Mouse (Mus musculus): ENCODE measurements around the gene Bcdin3d. TPM values are rescaled to one million over a fixed set of nuclear protein-coding genes. Genes with fewer than 3 reads are reported as not detected.

Bcdin3d gene
- polyA plus RNA-seq, 1 experiment from 2014 or later: 17.7 TPM

DNA sequence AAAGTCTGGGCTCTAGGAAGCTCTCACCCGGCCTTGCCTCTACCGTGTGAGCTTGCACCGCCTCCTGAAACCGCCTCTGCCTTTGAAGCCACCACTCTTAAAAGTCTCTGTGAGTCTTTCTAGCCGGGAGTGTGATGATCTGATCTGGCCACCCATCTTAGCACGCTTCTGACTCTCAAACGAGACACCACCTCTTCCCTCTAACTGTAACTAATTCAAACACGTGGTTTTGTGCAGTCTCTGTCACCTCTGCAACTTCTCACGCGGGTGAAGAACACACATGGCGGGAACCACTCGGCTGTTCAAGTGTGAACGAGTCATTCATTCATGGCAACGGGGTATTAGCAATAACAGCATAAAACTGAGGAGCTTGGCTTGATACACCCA lies 2.9 kb downstream of the Bcdin3d start:
- Histone ChIP-seq H3K4me2 (no peak overlapping the region), H3K27me3 (no peaks in the 10 kb centered on the region), H3K27ac (replicated peaks) (no peak overlapping the region), H3K4me1 (replicated peaks) (peaks cover 31% of the 10 kb centered on the region), H3K36me3 (peaks cover 7% of the 10 kb centered on the region; the same call in 1 of the 2 replicates), H3K9ac (no peak overlapping the region), H3K9me3 (no peaks in the 10 kb centered on the region), H3K4me3 (no peak overlapping the region)
- no peak for ATAC-seq (ENCODE audit: low FRiP score, low read depth)
- WGBS: 79% methylated on average over 14 of the region's 14 CpGs

DNA sequence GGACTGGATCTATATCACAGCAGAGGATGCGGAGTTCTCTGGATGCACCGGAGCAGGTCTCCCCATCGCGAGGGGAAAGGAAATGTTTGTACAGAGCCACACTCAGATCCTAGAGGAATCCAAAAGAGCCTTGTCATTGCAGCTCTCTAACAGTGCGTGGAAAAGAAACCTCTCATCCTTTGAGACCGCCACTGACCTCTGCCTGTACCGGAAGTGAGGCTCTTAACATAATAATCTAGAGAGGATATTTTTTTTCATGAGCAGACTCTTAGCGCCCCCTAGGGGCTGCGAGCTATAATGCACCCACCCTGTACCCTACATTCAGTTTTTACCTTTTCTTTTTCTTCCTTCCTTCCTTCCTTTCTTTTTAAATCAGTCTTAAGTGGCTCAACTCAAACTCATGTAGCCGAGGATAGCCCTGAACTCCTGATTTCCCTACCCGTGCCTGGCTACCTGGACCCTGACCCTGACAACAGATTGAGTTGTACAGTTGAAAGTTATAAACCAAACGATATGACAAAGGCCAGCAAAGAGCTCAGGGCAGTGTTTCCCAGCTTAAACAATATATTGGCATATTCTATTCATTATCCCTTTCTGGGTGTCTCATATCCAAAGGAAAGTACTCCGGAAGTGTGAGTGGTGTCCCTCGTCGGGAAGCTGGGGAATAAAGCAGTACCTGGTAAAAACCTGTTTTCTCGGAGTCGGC lies 3.4 kb downstream of the Bcdin3d start:
- Histone ChIP-seq H3K27ac (replicated peaks) (peak overlapping the region; percentile 52), H3K9ac (no peak overlapping the region), H3K9me3 (no peaks in the 10 kb centered on the region), H3K4me2 (peak overlapping the region; percentile 37), H3K4me3 (no peak overlapping the region), H3K27me3 (no peaks in the 10 kb centered on the region), H3K36me3 (peaks cover 7% of the 10 kb centered on the region; the same call in 1 of the 2 replicates), H3K4me1 (replicated peaks) (peaks cover 31% of the 10 kb centered on the region)
- no peak for ATAC-seq (ENCODE audit: low FRiP score, low read depth)
- WGBS: 59% methylated on average over 17 of the region's 17 CpGs

DNA sequence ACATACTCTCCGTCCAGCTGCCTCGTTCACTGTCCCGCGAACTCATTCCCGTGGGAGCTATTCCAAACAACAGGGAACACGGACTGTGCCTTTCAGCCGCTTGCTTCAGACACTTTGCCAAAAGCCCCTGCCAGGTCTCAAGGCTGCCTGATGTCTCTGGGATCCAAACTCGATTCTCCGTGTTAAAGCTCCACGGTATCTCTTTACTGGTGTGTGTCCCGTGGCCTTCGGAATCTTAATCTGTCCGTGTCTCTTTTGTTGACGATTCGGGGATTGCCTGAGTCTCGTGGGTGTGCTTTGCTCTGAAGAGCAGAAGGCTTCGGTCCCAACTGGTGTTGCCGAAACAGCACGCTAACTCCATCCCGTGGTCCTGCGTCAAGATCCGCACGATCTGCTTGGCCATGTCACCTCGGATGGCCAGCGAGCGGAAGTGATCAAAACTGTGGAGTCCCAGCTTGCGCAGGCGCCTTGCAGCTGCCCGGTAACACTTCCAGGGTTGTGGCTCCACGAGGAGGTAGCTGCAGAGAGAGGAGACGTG lies 4.2 kb downstream of the Bcdin3d start:
- ATAC-seq (ENCODE audit: low FRiP score, low read depth): no peak
- H3K9ac ChIP-seq: no peak overlapping the region
- WGBS: 86% methylated on average over 31 of the region's 31 CpGs
- no peaks in the 10 kb centered on the region for H3K9me3 ChIP-seq
- peaks cover 7% of the 10 kb centered on the region; the same call in 1 of the 2 replicates for H3K36me3 ChIP-seq
- peak overlapping the region; percentile 37; the same call in 1 of the 2 replicates for H3K4me2 ChIP-seq
- H3K4me1 ChIP-seq (replicated peaks): peaks cover 26% of the 10 kb centered on the region
- peak overlapping the region; percentile 52; the same call in 1 of the 2 replicates for H3K27ac ChIP-seq (replicated peaks)
- H3K27me3 ChIP-seq: no peaks in the 10 kb centered on the region
- H3K4me3 ChIP-seq: no peak overlapping the region

DNA sequence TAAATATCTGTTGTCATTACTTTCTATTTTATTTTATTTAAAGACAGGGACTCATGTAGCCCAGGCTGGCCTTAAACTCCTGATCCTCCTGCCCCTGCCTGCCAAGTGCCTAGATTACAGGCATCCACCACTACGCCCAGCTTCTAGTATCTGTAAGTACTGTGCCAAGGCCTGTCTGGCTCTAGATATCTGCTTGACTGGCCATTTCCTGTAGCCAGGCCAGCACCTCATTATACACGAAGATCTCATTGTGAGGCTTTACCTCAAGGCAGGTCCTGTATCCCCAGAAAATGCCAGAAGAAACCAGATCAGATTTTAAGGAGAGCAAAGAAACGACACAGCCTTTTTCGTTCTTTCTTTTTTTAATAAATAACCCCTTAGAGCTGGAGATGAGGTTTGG lies 4.8 kb downstream of the Bcdin3d start:
- Histone ChIP-seq H3K36me3 (peaks cover 7% of the 10 kb centered on the region; the same call in 1 of the 2 replicates), H3K4me2 (no peak overlapping the region), H3K4me1 (replicated peaks) (peaks cover 23% of the 10 kb centered on the region), H3K9me3 (no peaks in the 10 kb centered on the region), H3K9ac (no peak overlapping the region), H3K4me3 (no peak overlapping the region), H3K27ac (replicated peaks) (no peak overlapping the region), H3K27me3 (no peaks in the 10 kb centered on the region)
- WGBS: 93% methylated on average over 4 of the region's 4 CpGs
- no peak for ATAC-seq (ENCODE audit: low FRiP score, low read depth)

DNA sequence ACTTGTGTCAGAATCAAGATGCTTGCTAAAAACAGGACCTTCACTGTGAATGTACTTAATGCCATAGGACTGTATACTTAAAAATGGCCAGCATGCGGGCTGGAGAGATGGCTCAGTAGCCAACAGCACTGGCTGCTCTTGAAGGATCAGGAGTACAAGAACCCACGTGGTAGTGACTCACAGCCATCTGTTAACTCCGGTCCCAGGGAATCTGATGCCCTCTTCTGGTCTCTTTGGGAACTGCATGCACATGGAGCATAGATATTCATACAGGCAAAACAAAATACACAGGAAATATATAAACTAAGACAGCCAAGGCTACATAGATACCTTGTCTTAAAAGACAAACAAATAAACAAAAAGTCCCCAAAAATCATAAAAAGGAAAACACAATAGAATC lies 5.5 kb downstream of the Bcdin3d start:
- Histone ChIP-seq H3K4me1 (replicated peaks) (peaks cover 21% of the 10 kb centered on the region), H3K4me2 (no peak overlapping the region), H3K9me3 (no peaks in the 10 kb centered on the region), H3K9ac (no peak overlapping the region), H3K27me3 (no peaks in the 10 kb centered on the region), H3K36me3 (peaks cover 7% of the 10 kb centered on the region; the same call in 1 of the 2 replicates), H3K27ac (replicated peaks) (no peak overlapping the region), H3K4me3 (no peak overlapping the region)
- 38% methylated on average over 3 of the region's 3 CpGs for WGBS
- ATAC-seq (ENCODE audit: low FRiP score, low read depth): no peak

DNA sequence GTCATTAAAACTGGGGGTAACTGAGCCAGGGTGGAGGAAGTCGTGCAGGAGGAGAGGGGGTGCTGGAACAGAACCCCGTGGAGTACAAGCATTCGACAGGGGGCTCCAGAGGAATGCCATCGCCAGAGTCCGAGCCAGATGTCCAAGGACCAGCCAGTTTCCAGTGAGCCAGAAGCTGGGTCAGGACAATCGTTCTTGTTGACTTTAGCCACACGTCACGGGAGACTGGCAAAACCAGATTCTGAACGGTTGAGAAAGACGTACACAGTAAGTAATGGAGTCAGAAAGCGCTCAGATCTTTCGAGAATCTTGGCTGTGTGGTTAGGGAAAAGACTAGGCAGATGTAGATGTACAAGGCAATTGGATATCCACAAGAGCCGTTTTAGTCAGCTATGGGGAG lies 11.3 kb downstream of the Bcdin3d start:
- no peak overlapping the region for H3K27ac ChIP-seq (replicated peaks)
- no peaks in the 10 kb centered on the region for H3K9me3 ChIP-seq
- no peak for ATAC-seq (ENCODE audit: low FRiP score, low read depth)
- H3K4me3 ChIP-seq: no peak overlapping the region
- H3K4me2 ChIP-seq: no peak overlapping the region
- no peak overlapping the region for H3K9ac ChIP-seq
- H3K36me3 ChIP-seq: no peaks in the 10 kb centered on the region
- WGBS: 81% methylated on average over 13 of the region's 13 CpGs
- no peaks in the 10 kb centered on the region for H3K27me3 ChIP-seq
- peaks cover 10% of the 10 kb centered on the region for H3K4me1 ChIP-seq (replicated peaks)

DNA sequence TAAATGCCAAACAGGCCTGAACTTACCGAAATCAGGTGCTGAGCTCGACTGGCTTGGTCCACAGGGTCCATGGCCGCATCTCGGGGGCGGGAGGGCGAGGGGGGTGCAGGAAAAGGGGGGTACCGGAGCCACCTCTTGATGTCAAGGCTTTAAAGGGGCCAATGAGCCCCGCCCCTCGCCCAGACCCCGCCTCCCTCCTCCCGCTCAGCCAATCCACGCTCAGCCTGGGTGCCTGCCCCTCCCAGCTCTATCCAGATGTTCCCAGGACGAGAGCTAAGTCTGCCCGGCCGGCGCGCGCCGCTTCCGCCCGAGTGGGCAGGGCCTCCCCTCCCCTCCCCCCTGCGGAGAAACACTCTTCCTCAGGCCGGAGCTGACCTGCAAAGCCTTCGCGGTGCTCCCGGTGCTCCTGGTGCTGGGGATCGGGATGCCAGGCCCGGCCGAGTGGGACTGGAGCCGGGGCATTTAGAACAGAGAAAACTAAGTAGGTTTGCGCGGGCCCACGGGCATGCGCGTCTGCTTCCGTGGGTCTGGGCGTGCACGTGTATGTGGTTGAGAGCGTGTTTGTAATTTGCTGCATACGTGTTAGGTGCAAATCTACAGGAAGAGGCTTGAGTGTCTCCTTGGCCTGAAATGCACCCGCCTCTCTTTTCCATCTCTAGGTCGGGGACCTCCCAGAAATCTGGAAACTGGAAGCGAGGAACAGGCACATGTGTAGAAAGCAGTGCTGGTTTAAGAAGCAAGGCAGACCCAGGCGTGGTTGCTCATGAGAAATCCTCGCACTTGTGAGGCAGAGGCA lies 16.7 kb downstream of the Bcdin3d start, which contains the start of gene Nckap5l:
Nckap5l (minus strand) TSS at position 143 of the 796 bp plus-strand sequence.
- Histone ChIP-seq H3K36me3 (no peaks in the 10 kb centered on the region), H3K27me3 (no peaks in the 10 kb centered on the region), H3K9ac (peak within 1 kb of the TSS; percentile 81), H3K4me1 (replicated peaks) (peaks cover 50% of the 10 kb centered on the region), H3K27ac (replicated peaks) (peak within 1 kb of the TSS; percentile 95), H3K4me2 (peak within 1 kb of the TSS; percentile 89), H3K4me3 (peak within 1 kb of the TSS; percentile 94), H3K9me3 (no peaks in the 10 kb centered on the region)
- peak; percentile 95 for ATAC-seq (ENCODE audit: low FRiP score, low read depth)
- 1% methylated on average over 44 of the region's 45 CpGs for WGBS

DNA sequence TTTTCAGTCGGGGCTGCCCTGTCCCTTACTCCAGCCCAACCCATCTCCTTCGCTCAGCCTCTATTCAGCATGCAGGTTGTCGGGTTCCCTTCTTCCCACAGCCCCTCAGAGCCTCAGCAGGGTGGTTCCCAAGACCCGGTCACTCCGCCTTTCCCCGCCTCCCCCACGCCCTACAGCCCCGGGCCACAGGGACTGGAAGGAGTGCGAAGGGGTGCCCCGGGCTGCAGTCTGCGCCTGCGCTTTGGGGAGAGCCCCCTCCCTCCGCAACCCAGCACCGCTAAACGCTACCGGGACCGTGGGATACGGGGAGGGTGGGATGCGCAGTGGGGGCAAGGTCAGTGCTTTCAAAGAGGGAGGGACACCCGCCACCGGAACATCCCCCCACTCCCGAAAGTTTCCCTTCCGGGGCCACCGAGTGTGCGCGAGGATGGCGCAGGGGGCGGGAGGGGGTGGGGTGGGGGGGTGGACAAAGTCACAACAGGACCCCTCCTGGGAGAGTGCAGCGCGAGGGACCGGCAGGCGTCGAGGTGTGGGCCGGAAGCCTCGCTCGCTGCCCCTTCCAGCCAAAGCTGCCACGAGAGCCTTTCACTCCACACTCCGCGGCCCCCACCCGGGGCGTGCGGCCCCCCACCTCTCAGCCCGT lies 17.4 kb downstream of the Bcdin3d start:
- no peaks in the 10 kb centered on the region for H3K27me3 ChIP-seq
- peaks cover 55% of the 10 kb centered on the region for H3K4me1 ChIP-seq (replicated peaks)
- H3K9me3 ChIP-seq: no peaks in the 10 kb centered on the region
- H3K27ac ChIP-seq (replicated peaks): peak overlapping the region; percentile 95
- peak overlapping the region; percentile 81 for H3K9ac ChIP-seq
- peak overlapping the region; percentile 94 for H3K4me3 ChIP-seq
- ATAC-seq (ENCODE audit: low FRiP score, low read depth): peak; percentile 81
- WGBS: under 1% methylated on average over 42 of the region's 43 CpGs
- peak overlapping the region; percentile 89 for H3K4me2 ChIP-seq
- H3K36me3 ChIP-seq: no peaks in the 10 kb centered on the region

DNA sequence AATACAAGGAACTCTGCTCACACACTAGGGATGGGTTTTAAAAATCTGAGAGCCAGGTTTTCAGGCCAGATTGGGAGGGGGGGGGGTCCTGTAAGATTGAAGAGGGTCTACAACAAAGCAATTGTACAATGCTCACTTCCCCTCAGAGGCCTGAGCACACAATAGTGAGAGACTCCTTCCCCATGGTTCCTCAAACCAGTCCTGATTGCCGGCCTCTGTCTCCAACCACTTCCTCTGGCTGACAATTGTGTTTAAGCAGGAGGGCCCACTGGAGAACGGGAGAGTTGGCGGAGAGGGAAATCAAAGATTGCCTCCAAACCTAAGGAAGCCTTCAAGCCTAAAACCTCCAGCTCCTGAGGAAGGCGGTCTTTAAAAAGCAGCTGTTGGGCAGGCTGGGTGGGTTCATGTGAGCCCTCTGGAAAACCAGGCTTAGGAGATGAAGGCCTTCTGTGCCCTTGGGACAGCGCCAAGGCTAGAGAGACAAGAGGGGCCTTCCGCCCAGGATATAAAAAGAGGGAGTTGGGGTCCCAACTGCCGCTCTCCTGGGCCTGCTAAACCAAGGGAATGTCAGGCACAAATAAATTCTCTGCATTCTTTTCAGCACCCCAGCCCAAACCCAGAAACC lies 18.1 kb downstream of the Bcdin3d start:
- H3K27me3 ChIP-seq: no peaks in the 10 kb centered on the region
- WGBS: 7% methylated on average over 7 of the region's 7 CpGs

DNA sequence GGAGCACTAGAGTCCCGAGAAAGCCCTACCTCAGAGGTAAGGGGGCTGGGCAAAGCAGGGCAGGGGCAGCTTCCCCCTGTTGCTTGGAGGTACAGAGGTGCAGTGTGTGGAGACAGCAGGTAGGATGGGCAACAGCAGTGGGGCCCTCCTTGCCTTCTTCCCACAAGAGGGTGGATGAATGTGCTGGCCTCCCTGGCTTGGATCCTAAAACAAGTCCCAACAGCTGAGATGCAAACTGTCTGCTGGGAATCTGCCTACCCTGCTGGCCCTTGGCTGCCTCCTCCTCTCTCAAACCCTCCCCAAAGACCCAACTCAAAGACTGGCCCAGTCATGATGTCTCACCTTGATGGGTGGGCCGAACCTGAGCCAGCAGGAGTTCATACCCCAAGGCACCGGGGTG lies 19.1 kb downstream of the Bcdin3d start:
- WGBS: 81% methylated on average over 3 of the region's 3 CpGs
- peaks cover 55% of the 10 kb centered on the region for H3K4me1 ChIP-seq (replicated peaks)

More for the DNA sequence above, 18.1 kb downstream of the Bcdin3d start:
- Histone ChIP-seq H3K4me3 (peak overlapping the region; percentile 94), H3K4me1 (replicated peaks) (peaks cover 55% of the 10 kb centered on the region), H3K9me3 (no peaks in the 10 kb centered on the region), H3K36me3 (no peaks in the 10 kb centered on the region), H3K27ac (replicated peaks) (peak overlapping the region; percentile 95), H3K4me2 (peak overlapping the region; percentile 89), H3K9ac (peak overlapping the region; percentile 81)
- ATAC-seq (ENCODE audit: low FRiP score, low read depth): no peak

DNA sequence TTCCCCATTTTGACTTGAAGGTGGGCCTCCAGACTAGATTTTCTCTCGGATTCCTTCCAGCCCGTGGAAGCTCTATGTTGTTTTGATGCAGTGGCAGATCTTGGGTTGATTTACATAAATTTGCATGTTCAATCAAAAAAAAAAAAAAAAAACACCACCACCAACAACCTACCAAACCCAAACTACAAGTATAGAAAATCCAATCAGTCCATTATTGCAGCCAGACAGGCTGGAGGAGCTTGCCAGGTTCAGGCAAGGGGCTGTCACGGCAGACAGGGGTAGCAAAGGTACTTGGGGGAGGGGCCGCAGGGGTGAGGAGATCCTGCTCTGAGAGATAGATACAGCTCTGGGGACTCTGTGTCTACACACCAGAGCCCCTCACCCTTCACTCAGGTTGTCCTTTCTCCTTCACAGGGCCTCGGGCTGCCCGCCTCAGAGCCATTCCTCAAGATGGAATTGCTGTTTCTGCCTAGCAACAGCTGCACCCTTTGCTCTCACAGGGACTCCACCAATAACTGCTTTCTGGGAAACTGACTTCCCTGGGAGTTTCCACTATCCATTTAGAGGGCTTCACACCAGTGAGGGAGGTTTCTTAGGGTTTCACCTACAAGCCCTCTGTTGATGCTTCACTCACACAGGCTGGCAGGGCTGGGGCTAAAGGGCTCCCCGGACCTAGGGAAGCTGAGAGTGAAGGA lies 19.8 kb downstream of the Bcdin3d start:
- Histone ChIP-seq H3K27me3 (no peaks in the 10 kb centered on the region), H3K27ac (replicated peaks) (no peak overlapping the region; the same call in 1 of the 2 replicates), H3K4me2 (peak overlapping the region; percentile 89), H3K4me1 (replicated peaks) (peaks cover 59% of the 10 kb centered on the region), H3K36me3 (no peaks in the 10 kb centered on the region), H3K9me3 (no peaks in the 10 kb centered on the region), H3K9ac (0 out of 2 replicates have a peak overlapping the region, but pooled peaks have one; percentile 7), H3K4me3 (no peak overlapping the region)
- no peak for ATAC-seq (ENCODE audit: low FRiP score, low read depth)
- 52% methylated on average over 7 of the region's 7 CpGs for WGBS

More for the DNA sequence above, 19.1 kb downstream of the Bcdin3d start:
- H3K4me3 ChIP-seq: no peak overlapping the region
- 0 out of 2 replicates have a peak overlapping the region, but pooled peaks have one; percentile 11 for H3K9ac ChIP-seq
- ATAC-seq (ENCODE audit: low FRiP score, low read depth): no peak
- H3K27me3 ChIP-seq: no peaks in the 10 kb centered on the region
- H3K4me2 ChIP-seq: peak overlapping the region; percentile 89
- no peak overlapping the region for H3K27ac ChIP-seq (replicated peaks)
- H3K36me3 ChIP-seq: no peaks in the 10 kb centered on the region
- H3K9me3 ChIP-seq: no peaks in the 10 kb centered on the region

All from hindbrain, embryonic 15.5 days (tissue).